Mouse (Mus musculus): ENCODE results near the gene Gpr19.

DNA sequence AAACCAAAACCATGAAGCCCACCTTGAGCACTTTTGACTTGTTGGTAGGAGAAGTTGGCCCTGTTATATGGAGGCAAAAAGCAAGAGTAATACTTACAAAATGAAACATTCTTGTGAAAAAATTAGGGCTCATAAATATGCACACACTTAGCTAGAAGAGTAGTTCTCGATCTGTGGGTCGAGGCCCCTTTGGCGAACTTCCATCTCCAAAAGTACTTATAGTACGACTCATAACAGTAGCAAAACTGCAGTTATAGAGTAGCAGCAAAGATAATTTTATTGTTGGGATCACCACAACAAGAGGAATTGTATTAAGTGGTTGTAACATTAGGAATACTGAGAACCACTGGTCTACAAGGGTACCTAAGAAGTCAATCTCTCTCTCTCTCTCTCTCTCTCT lies 41.4 kb upstream of the Gpr19 start:
- no peak for TF ChIP-seq CTCF (IDR thresholded peaks at IDR 0.05; ENCODE audit: low read depth, low read length)
- no peak for TF ChIP-seq POLR2A (IDR thresholded peaks at IDR 0.05; ENCODE audit: insufficient read depth, low read length)
